8 mouse cellular contexts compared by ENCODE assay signal in the genomic region with DNA sequence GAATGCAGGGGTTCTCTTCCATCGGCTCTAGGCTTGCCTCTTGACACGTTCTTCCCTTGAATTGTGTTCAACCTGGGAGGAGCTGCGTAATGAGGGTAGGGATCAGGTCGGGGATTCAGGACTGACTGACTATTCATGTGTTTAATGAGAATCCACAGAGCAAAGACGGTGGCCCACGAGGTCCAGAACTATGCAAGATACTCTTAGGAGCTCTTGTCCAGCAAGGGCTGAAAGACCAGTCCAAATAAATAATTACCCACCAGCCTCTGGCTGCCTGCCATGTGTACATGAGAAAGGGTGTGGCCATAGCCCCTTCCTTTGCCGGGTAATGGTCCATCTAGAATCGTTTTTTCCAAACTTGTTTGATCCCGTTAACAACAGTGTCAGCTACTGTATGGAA. TPM values are rescaled to one million over a fixed set of nuclear protein-coding genes. Genes with fewer than 3 reads are reported as not detected.
A peak's percentile ranks its signal among the peaks of the same experiment; 100 is the strongest.
DNase-seq lines count a peak whose midpoint lies in the region; ATAC-seq and TF ChIP-seq lines count a peak whose summit lies in the region.

No protein-coding gene starts in this region.

- H3K4me2 ChIP-seq in forebrain, embryonic 14.5 days (ENCODE audit: low read length): peak overlapping the region; percentile 98; the same call in 1 of the 2 replicates
- peak overlapping the region; percentile 61 for H3K4me2 ChIP-seq in myocyte (ENCODE audit: low read depth)

- no peak overlapping the region for H3ac ChIP-seq in myocyte (ENCODE audit: control insufficient read depth, insufficient read length)

- intact Hi-C loops in gastrocnemius, postnatal 36 days (cut with DNase I): loop anchor here (5.0 kb wide), 1 partner anchor 98 kb away; no protein-coding TSS in a partner anchor

- no peak for ATAC-seq in forebrain, embryonic 14.5 days

- H3K9me3 ChIP-seq in forebrain, embryonic 14.5 days (replicated peaks; ENCODE audit: control insufficient read depth, low read length): no peaks in the 10 kb centered on the region

- no peak overlapping the region for H3K4me3 ChIP-seq in forebrain, embryonic 14.5 days (ENCODE audit: low read depth, low read length)
- no peak overlapping the region for H3K4me3 ChIP-seq in myocyte

- no peak for TF ChIP-seq POLR2A in myocyte (IDR thresholded peaks at IDR 0.05; ENCODE audit: insufficient read length, low read depth)

- peaks cover 64% of the 10 kb centered on the region for H3K4me1 ChIP-seq in forebrain, embryonic 14.5 days (ENCODE audit: control insufficient read depth, insufficient read depth, low read length)

- H3K27me3 ChIP-seq in forebrain, embryonic 14.5 days (replicated peaks; ENCODE audit: control insufficient read depth, insufficient read depth, low read length): no peaks in the 10 kb centered on the region
- H3K27me3 ChIP-seq in myocyte (ENCODE audit: control insufficient read depth, insufficient read depth, insufficient read length): no peaks in the 10 kb centered on the region

- 12% methylated on average over 9 of the region's 9 CpGs for WGBS in forebrain, embryonic 14.5 days

- H3K79me2 ChIP-seq in myocyte (ENCODE audit: control insufficient read depth, insufficient read depth): peaks cover 95% of the 10 kb centered on the region

- no peak overlapping the region for H3K9ac ChIP-seq in forebrain, embryonic 14.5 days (ENCODE audit: low read length)

- H3K27ac ChIP-seq in forebrain, embryonic 14.5 days (ENCODE audit: low read depth, low read length): no peak overlapping the region

- no peaks in the 10 kb centered on the region for H3K36me3 ChIP-seq in forebrain, embryonic 14.5 days (ENCODE audit: control insufficient read depth, insufficient read depth, low read length)
- no peaks in the 10 kb centered on the region for H3K36me3 ChIP-seq in myocyte (ENCODE audit: control insufficient read depth, insufficient read depth)

- DNase-seq in layer of hippocampus, adult 11-12 months (ENCODE audit: low spot score): peak; percentile 9
- DNase-seq in layer of hippocampus, postnatal 10 days (ENCODE audit: low spot score in 2 of 2): no peak
- peak; percentile 58 for DNase-seq in forebrain, embryonic 14.5 days (ENCODE audit: low spot score)
- peak; percentile 91 for DNase-seq in kidney, postnatal 10 days
- DNase-seq in adrenal gland, postnatal 4 days (ENCODE audit: low spot score in 2 of 2): no peak
- no peak for DNase-seq in frontal cortex, postnatal 14 days (ENCODE audit: low spot score in 2 of 2)
- DNase-seq in gastrocnemius, postnatal 36 days: no peak

TF ChIP-seq in myocyte, 11 proteins besides CTCF, POLR2A, EP300 and RAD21:
- no peak for TF ChIP-seq TCF12 (IDR thresholded peaks at IDR 0.05; ENCODE audit: insufficient read depth, poor library complexity, severe bottlenecking)
- no peak for TF ChIP-seq MYOG (IDR thresholded peaks at IDR 0.05; ENCODE audit: control insufficient read depth in 1 of 3, insufficient read depth in 1 of 3, insufficient read length in 2 of 3, low read depth in 2 of 3)
- no peak for TF ChIP-seq MAX (IDR thresholded peaks at IDR 0.05; ENCODE audit: low read depth)
- TF ChIP-seq MYOD1 (IDR thresholded peaks at IDR 0.05; ENCODE audit: control insufficient read depth in 1 of 3, insufficient read length in 2 of 3, low read depth in 2 of 3): no peak
- TF ChIP-seq CEBPB (IDR thresholded peaks at IDR 0.05; ENCODE audit: insufficient read depth, poor library complexity, severe bottlenecking): no peak
- TF ChIP-seq POLR2AphosphoS2 (IDR thresholded peaks at IDR 0.05; ENCODE audit: insufficient read length, low read depth): no peak
- TF ChIP-seq REST (IDR thresholded peaks at IDR 0.05; ENCODE audit: insufficient read depth, insufficient read length): no peak
- TF ChIP-seq USF1 (IDR thresholded peaks at IDR 0.05; ENCODE audit: low read depth): no peak
- no peak for TF ChIP-seq TCF3 (IDR thresholded peaks at IDR 0.05; ENCODE audit: insufficient read length, low read depth)
TF ChIP-seq in myocyte: peak in this region for 0.

RNA-seq across cellular contexts. Expression of a gene that starts 4.9 kb away (rescaled TPM):
- total RNA-seq in layer of hippocampus, postnatal 10 days (2021): 100 to 1,000 TPM; 115 to 128 TPM
- polyA plus RNA-seq in forebrain, embryonic 14.5 days (2014; fragmentation: Nextera tagmentation; extraction: Ambion mirVana): 37.0 and 43.8 TPM in 2 replicates
- 34.5 TPM for polyA plus RNA-seq in myocyte (2012; fragmentation: generic; extraction: Trizol)
- total RNA-seq in adrenal gland, postnatal 4 days (2021): 100 to 1,000 TPM; 105 to 122 TPM
- total RNA-seq in gastrocnemius, postnatal 36 days (2021): 10 to 100 TPM; 24.3 to 27.2 TPM

Comparison
In these comparisons a context has a peak if more than half of its experiments do, and no peak if none do; other contexts are left out.
1. DNase-seq: peak in layer of hippocampus, adult 11-12 months (single experiment), forebrain, embryonic 14.5 days (single experiment) and kidney, postnatal 10 days (single experiment); none in layer of hippocampus, postnatal 10 days (0 of 2), adrenal gland, postnatal 4 days (0 of 2), frontal cortex, postnatal 14 days (0 of 2) and gastrocnemius, postnatal 36 days (0 of 2).